Mouse (Mus musculus): ENCODE measurements around the gene Syn1. TPM values are rescaled to one million over a fixed set of nuclear protein-coding genes. Genes with fewer than 3 reads are reported as not detected.

Syn1 gene
- polyA plus RNA-seq (2014; fragmentation: Illumina TruSeq; extraction: RNeasy Lipid Tissue Mini Kit (QIAGEN cat#74804); ENCODE audit: low read depth, low replicate concordance), result 0.25 TPM

GRCm38 (mm10) chrX:20920844-20921364 is at the start of gene Syn1:
Gene Syn1, minus strand, starts transcription at chrX:20921004.

GRCm38 (mm10) chrX:20961477-20962378 is 40.9 kb upstream of the Syn1 start, which contains the start of gene Uxt:
Gene Uxt, minus strand, starts transcription at chrX:20962017.

GRCm38 (mm10) chrX:20950191-20950880 is 29.5 kb upstream of the Syn1 start, which contains the start of gene Elk1:
Gene Elk1, minus strand, starts transcription at chrX:20950608.

DNA sequence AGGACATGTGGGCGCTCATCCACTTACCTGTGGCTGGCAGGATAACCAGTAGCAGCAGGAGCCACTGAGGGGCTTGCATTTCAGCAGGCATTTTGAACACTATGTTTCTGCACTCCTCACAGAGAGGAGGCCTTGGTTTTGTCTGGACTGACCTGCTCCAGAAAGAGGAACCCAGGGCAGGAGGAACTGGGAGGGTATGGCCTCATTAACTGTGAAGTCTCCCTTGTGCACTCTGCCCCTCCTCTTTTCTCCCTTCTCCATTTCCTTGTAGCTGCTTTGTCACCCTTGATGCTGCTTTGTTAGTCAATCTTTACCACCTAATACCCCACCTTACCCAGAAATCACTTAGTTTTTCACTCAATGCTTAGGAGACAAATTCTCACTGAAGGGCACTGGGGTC is 10.6 kb upstream of the Syn1 start, which contains the start of gene Cfp:
Gene Cfp, minus strand, starts transcription at position 192 of the 400 bp plus-strand sequence.

GRCm38 (mm10) chrX:20869962-20870513 is 50.8 kb downstream of the Syn1 start, which contains the start of gene Timp1:
Gene Timp1, plus strand, starts transcription at chrX:20870166.

Other genes with a start within 250 kb of the Syn1 start
- 38.3 TPM for gene Cdk16, start 233.1 kb downstream of the Syn1 start, polyA plus RNA-seq (2014; fragmentation: Illumina TruSeq; extraction: RNeasy Lipid Tissue Mini Kit (QIAGEN cat#74804); ENCODE audit: low read depth, low replicate concordance)
- gene Usp11, start 217.1 kb downstream of the Syn1 start, polyA plus RNA-seq (2014; fragmentation: Illumina TruSeq; extraction: RNeasy Lipid Tissue Mini Kit (QIAGEN cat#74804); ENCODE audit: low read depth, low replicate concordance), result 2.5 TPM
- gene Araf, start 123.2 kb downstream of the Syn1 start, polyA plus RNA-seq (2014; fragmentation: Illumina TruSeq; extraction: RNeasy Lipid Tissue Mini Kit (QIAGEN cat#74804); ENCODE audit: low read depth, low replicate concordance), result 13.5 TPM
- 0.56 TPM for gene Timp1, start 50.8 kb downstream of the Syn1 start, polyA plus RNA-seq (2014; fragmentation: Illumina TruSeq; extraction: RNeasy Lipid Tissue Mini Kit (QIAGEN cat#74804); ENCODE audit: low read depth, low replicate concordance)
- gene Cfp, start 10.6 kb upstream of the Syn1 start, polyA plus RNA-seq (2014; fragmentation: Illumina TruSeq; extraction: RNeasy Lipid Tissue Mini Kit (QIAGEN cat#74804); ENCODE audit: low read depth, low replicate concordance), result 0.21 TPM
- 2.1 TPM for gene Elk1, start 29.6 kb upstream of the Syn1 start, polyA plus RNA-seq (2014; fragmentation: Illumina TruSeq; extraction: RNeasy Lipid Tissue Mini Kit (QIAGEN cat#74804); ENCODE audit: low read depth, low replicate concordance)
- 6.1 TPM for gene Uxt, start 41.0 kb upstream of the Syn1 start, polyA plus RNA-seq (2014; fragmentation: Illumina TruSeq; extraction: RNeasy Lipid Tissue Mini Kit (QIAGEN cat#74804); ENCODE audit: low read depth, low replicate concordance)
- gene Zfp182, start 141.3 kb upstream of the Syn1 start, polyA plus RNA-seq (2014; fragmentation: Illumina TruSeq; extraction: RNeasy Lipid Tissue Mini Kit (QIAGEN cat#74804); ENCODE audit: low read depth, low replicate concordance), result 6.3 TPM
- 32.3 TPM for gene Spaca5, start 147.4 kb upstream of the Syn1 start, polyA plus RNA-seq (2014; fragmentation: Illumina TruSeq; extraction: RNeasy Lipid Tissue Mini Kit (QIAGEN cat#74804); ENCODE audit: low read depth, low replicate concordance)
- gene Zfp300, start 168.5 kb upstream of the Syn1 start, polyA plus RNA-seq (2014; fragmentation: Illumina TruSeq; extraction: RNeasy Lipid Tissue Mini Kit (QIAGEN cat#74804); ENCODE audit: low read depth, low replicate concordance), result 1.8 TPM
- gene Ssxa1, start 194.8 kb upstream of the Syn1 start, polyA plus RNA-seq (2014; fragmentation: Illumina TruSeq; extraction: RNeasy Lipid Tissue Mini Kit (QIAGEN cat#74804); ENCODE audit: low read depth, low replicate concordance), result 11.4 TPM